ENCODE assay signal across 28 mouse cellular contexts in genomic region chr9:60123066-60123465, GRCm38 (mm10).
"Had no signal": no experiment of that assay in that cellular context is flagged by ENCODE, and none has a peak within 500 bp of the region (broad histone marks: within the 10 kb centered on the region; RNA-seq: fewer than 3 reads in every experiment).

No protein-coding gene starts in this region.

- H3K4me3 ChIP-seq: embryonic facial prominence, embryonic 10.5 days; embryonic facial prominence, embryonic 12.5 days; embryonic facial prominence, embryonic 13.5 days; embryonic facial prominence, embryonic 15.5 days; erythroblast, embryonic 14.5 days; forebrain, embryonic 10.5 days; forebrain, embryonic 12.5 days; forebrain, embryonic 13.5 days; forebrain, embryonic 15.5 days; gastrocnemius, adult 2 months; heart, adult 2 months had no signal

- H3K9ac ChIP-seq: embryonic facial prominence, embryonic 12.5 days; embryonic facial prominence, embryonic 13.5 days; embryonic facial prominence, embryonic 15.5 days; forebrain, embryonic 12.5 days; forebrain, embryonic 13.5 days; forebrain, embryonic 15.5 days; forebrain, postnatal 0 days had no signal

- H3K36me3 ChIP-seq: embryonic facial prominence, embryonic 10.5 days; embryonic facial prominence, embryonic 12.5 days; embryonic facial prominence, embryonic 13.5 days; embryonic facial prominence, embryonic 15.5 days; forebrain, embryonic 10.5 days; forebrain, embryonic 12.5 days; forebrain, embryonic 15.5 days had no signal

- DNase-seq: cerebellum, adult 2 months; cerebellum, adult 8-10 months; cerebellum, adult 9-10 months; cerebellum, adult 9-11 months; cerebellum, postnatal 10 days; cerebellum, postnatal 14 days; cerebellum, postnatal 25 days; cerebellum, postnatal 36 days; embryo, embryonic 11 days; forebrain, postnatal 0 days; gastrocnemius, adult 2 months; gastrocnemius, postnatal 10 days; gastrocnemius, postnatal 14 days; gastrocnemius, postnatal 25 days; gastrocnemius, postnatal 36 days; heart, adult 18-20 months; heart, adult 2 months had no signal

- H3K27ac ChIP-seq: embryonic facial prominence, embryonic 10.5 days; embryonic facial prominence, embryonic 12.5 days; embryonic facial prominence, embryonic 13.5 days; embryonic facial prominence, embryonic 15.5 days; forebrain, embryonic 10.5 days; forebrain, embryonic 12.5 days; forebrain, embryonic 13.5 days; forebrain, embryonic 15.5 days; gastrocnemius, adult 2 months; heart, adult 2 months had no signal

- H3K4me2 ChIP-seq: embryonic facial prominence, embryonic 12.5 days; embryonic facial prominence, embryonic 13.5 days; embryonic facial prominence, embryonic 15.5 days; forebrain, embryonic 12.5 days; forebrain, embryonic 13.5 days; forebrain, embryonic 15.5 days had no signal

- H3K9me3 ChIP-seq: embryonic facial prominence, embryonic 10.5 days; embryonic facial prominence, embryonic 12.5 days; embryonic facial prominence, embryonic 13.5 days; embryonic facial prominence, embryonic 15.5 days; forebrain, embryonic 10.5 days; forebrain, embryonic 12.5 days; forebrain, embryonic 13.5 days; forebrain, embryonic 15.5 days had no signal

- H3K27me3 ChIP-seq: embryonic facial prominence, embryonic 12.5 days; embryonic facial prominence, embryonic 13.5 days; embryonic facial prominence, embryonic 15.5 days; forebrain, embryonic 13.5 days; forebrain, embryonic 15.5 days had no signal

- ATAC-seq: forebrain, embryonic 13.5 days; forebrain, embryonic 14.5 days; forebrain, embryonic 15.5 days; forebrain, embryonic 16.5 days; forebrain, postnatal 0 days had no signal
